Mouse (Mus musculus) kidney, postnatal 36 days (tissue): Measurements from ENCODE around the gene Kmt5c.
A peak's percentile ranks its signal among the peaks of the same experiment; 100 is the strongest.

Experiments
- DNase-seq, 2 experiments: peaks; one replicate each; pipeline ENCODE4 v3.0.0; 2021 to 2022; ENCODE audit warnings: mixed read lengths in 2 of 2

Gene Kmt5c

DNA sequence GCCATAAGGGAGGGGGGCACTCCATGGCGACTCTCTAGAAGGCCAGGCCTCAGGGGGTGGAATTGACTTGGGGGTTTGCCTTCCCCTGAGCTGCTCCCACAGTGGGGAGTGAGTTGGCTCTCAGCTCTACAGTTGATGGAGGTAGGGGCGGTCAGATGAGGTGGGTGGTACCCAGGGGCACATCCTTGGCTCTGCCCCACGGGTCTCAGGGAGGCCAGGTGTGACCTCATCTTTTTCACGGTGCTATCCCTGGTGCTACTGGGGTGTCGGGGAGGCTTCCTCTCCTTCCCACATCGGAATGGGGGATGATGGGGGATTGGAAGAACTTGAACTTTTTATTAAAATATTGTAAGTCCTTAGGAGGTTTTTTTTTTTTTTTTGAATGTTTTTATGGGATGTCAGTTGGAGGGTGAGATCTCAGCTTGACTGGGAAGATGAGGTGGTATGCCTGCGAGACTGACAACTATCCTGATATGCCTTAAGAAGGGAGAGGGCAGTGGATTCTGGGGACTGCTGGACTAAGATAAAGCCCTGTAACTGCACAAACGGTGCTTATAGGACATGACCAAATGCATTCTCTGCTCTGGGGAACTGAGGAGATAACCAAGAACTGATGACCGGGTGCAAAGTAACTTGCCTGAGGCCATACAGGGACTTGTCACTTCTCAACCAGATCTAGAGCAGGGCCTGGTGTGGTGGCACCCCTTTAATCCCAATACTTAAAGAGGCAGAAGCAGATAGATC, 7.4 kb downstream of the Kmt5c start:
- DNase-seq, result no peak

DNA sequence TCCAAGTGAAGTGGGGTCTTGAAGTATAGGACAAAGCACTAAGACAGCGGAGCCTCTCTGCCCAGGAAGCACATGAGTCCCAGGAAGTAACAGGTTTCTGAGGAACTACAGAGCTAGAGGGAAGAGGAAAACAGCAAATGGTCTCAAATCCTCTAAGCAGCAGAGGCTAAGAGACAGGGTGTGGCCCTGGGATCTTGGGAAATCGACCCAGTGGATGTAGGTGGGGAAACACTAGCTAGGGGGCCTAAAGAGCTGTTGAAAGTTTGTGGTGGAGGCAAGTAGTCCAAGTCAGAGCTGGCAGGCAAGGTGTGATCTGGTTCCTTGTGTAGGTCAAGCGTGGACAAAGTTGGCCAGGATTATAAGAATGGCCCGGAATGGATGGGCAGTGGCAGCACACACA, 8.4 kb downstream of the Kmt5c start:
- no peak for DNase-seq

DNA sequence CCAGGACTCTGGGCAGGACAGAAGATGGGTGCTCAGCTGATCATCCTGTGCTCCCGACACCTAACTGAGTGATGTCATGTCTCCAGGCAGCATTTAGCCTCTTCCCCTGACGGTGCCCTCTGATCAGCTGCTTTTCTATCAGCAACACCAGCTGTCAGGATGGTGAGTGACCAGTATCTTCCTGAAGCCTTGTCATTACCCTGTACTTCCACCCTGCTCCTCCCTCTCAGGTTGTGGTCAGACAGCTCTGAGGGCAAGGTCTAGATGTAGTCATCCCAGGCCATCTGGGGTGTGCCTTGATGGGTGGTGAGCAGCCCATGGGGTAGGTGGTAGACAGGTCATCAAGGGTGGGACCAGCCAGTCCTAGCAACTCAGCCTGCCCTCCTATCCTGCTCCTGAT, 9.3 kb downstream of the Kmt5c start:
- DNase-seq, result no peak

DNA sequence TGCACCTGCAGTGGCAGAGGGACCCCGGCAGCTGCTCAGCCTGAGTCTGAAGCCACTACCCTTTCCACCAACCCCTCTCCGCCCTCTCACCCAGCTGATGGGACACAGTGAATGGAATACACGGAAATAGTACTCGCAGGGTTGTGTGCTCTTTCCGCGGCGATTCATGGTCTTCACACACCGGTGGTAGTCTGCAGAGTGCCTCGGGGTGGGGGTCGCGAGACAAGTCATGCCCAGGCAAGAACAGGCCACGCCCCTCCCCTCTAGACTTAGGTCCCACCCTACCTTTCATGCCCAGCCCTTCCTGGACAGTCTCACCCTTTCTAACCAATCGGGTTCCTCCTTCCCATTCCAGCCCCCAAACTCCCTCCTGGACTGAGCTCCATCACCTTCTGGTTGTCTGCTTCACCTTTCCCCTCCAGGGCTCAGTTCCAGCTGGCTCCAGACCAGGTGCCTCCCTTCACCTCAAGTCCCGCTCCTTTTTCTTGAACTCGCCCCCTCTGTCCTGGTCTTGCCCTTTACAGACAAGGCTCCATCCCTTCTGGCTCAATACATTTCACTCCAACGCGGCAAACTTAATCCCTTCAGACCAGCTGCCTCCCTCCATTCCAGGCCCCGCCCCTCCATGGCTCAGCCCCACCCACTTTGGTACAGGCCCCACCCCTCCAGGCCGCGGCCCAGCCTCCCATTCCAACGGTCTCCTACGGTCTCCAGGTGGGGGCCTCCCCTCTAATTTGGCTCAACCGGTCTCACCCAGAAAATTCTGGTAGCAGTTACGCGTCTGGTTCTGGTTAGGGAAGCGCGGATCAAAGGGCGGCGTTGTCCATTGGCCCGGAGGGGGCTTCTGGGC, 12.3 kb downstream of the Kmt5c start:
- peak; percentile 72 to 73 for DNase-seq

DNA sequence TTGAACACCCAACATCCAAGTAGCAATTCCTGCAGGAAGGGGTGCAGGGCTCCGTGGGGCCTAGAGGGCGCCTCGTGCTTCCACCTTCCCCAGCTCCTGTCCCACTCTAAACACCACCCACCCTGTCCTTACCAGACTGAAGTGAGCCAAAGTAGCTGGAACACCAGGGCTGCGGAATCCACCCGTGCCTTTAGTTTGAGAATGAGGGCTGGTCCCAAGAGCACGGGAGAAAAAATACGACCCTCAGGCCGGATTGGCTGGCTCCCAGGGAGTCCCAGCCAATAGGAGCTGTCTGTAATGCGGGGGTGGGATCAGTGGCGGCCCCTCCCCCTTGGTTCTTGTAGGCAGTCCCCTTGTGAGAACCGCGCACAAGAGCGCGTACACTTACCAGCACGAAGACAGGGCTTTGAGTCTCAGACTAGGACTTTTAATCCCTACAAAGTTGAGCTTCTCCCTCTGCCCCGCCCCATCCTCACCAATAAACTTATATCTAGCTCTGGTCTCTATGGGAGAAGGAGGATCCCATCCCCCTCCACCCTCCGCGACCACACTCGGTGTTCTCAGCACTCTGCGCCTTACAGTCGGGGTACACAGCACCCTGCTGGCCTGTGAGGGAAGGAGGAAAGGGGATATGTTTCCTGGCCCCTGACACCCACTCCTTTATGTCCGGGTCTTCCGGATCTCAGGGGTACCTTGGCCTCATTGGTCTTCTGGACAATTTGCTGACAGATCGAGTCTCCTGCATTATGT, 13.1 kb downstream of the Kmt5c start, which contains the start of gene Cox6b2:
Gene Cox6b2, minus strand, starts transcription at position 274 of the 750 bp plus-strand sequence.
- DNase-seq, result peak; percentile 85 to 87

DNA sequence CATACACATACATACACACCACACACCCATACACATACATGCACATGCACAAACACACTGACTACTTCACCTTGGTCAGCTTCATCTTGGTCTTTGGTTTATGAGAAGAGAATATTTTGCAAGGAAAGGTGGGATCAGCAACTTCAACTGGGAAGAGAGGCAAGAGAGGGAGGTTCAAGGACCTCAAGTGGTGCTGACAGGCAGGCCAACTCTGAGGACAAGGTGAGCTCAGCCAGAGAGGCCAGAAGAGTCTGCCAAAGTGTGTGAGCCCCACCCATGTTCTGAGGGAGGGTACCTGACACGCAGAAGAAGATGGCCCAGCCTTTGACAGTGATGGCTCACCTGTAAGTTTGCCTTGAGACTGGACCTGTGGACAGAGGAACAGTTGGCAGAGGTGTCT, 19.8 kb downstream of the Kmt5c start:
- no peak for DNase-seq

DNA sequence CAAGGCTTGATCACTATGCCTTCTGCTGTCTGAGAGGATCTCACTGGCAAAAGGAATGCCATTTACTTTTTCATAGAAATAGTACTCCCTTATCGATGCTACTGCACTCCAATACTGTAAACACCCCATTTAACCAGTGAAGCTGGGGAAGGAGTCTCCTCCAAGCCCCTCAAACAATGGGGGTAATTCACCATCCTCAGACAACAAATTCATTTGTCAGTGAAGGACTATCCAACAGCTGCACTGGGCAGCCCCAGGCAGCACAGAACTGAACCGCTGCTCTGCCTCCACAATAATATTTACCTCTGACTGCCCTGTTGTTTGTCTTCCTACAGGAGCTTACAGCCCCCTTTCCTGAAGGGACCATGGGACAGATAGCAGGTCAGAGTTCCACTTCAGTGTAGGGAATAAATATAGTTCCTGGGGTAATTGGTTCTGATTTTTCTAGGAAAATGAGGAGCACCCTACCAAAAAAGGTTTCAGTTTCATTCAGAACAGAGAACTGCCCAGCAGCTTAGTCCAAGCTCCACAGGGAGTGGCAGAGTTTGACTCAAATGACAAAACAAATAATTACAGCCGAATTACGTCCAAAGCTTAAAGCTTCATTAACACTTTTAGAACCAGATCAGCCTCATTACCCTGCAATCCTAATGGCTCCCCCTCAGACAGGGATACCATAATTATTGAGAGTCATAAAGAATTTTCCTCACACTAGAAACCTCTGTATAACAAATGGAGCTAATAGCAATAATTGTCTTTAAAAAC, 25.2 kb downstream of the Kmt5c start:
- no peak for DNase-seq

DNA sequence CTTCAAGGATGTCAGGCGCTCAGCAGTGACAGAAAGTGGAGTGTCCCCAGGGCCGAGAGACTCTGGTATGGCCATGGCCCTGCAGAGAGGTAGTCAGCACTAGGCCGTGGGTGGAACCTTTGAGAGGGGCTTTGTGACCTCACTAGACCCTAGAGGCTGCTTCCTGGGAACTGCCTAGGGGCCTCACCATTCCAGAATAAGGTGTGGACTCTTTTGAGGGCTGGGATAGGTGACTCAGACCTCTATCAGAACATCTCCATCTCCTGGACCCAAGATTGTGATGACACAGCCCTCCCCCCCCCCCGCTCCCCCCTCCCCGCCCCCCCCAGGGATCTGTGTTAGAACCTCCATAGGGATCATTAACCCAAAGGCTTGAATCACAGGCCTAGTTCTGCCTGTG, 31.3 kb downstream of the Kmt5c start, which contains the start of gene Fam71e2:
Gene Fam71e2, minus strand, starts transcription at position 101 of the 400 bp plus-strand sequence.
- DNase-seq, result no peak

DNA sequence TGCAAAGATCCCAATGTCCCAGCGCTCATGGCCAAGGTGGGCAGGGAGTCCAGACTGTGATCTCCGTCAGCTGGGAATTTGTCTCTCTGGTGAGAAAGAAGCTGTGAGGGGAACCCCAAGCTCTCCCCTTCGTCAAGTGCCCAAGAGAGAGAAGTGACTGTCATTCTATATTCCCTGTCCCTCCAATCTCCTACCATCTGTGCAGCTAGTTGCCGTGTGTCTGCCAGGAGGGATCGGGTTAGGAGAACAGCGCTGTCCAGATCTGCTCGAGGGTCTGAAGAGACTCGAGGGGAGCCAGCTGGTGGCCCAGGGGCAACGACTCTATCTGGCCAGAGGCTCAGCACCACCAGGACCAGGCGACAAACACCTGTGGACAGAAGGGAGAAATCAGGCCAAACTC, 36.2 kb downstream of the Kmt5c start:
- no peak for DNase-seq

DNA sequence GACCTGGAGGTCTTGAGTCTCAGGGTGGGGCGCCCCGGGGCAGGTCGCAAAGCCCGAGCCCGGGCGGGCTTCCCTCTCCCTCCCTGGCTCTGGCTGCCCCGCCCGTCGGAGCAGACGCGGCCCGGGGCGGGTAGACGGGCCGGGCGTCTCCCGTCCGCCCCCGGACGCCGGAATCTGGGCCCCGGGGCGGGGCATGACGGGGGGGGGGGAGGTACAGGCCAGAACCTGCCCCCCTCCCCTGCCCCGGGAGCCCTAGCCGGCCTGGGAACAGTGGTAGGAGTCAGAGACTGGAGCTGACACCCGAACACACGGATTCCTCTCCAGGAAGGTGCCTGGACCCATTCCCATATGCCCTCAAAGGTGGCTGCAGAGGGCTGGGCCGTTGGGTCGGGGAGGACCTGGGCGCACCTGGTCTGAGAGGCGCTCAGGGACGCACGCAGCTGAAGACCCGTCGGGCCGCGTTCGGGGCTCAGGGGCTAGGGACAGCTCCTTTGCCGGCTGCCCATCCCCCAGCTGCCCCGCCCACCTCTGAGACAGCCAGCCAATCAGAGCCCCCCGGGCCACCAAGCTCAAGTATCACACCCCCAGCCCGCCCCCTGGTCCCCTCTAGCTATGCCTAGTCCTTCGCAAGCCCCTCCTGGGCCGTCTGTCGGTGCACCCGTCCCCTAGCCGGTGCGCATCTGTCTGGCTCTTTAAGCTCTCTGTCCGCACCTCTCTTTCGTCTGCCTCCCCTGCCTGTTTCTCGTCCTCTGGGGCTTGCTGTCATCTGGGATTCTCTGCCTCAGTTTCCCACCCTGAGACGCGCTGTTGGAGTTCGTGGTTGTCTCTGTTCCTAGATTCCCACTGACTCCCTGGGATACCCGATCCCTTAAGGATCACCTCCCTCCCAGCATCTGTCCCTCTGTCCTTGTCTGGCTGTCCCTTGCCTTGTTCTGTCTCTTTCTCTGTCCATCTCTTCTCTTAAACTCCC, 37.2 kb downstream of the Kmt5c start:
- DNase-seq, result peak; percentile 55 to 81

DNA sequence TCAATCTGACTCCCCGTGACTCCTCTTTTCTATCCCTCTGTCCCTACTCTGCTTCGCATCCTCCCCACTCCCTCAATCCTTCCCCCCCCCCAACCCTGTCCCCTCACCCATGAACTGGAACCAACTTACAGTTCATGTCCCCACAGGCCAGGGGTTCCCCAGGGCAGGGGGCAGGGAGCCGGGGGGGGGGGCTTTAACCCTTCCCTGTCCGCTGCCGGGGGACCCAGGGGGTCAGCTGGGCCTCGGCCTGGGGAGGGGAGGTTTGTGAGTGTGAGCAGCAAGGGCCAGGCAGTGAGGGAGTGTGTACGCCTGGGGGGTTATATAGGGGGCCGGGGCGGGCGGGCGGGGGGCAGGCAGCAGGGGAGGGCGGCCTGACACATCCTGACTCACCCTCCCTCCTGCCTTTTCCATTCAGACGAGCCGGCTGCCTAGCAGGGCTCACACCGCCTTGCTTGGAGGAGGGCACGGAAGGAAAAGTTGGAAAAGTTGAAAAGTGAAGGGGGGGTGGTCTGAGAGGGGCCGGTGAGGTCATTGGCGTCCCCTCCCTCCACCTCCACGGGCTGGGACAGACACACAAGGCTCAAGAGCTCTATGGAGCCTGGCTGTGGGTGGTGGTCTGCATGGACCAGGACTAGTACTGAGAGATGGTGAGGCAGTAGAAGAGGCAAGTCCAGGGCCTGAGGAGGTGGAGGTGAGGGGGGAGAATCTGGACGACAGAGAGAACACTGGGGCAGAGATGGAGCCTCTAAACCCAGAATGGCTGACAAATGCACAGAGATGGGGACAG, 38.1 kb downstream of the Kmt5c start:
- no peak for DNase-seq

DNA sequence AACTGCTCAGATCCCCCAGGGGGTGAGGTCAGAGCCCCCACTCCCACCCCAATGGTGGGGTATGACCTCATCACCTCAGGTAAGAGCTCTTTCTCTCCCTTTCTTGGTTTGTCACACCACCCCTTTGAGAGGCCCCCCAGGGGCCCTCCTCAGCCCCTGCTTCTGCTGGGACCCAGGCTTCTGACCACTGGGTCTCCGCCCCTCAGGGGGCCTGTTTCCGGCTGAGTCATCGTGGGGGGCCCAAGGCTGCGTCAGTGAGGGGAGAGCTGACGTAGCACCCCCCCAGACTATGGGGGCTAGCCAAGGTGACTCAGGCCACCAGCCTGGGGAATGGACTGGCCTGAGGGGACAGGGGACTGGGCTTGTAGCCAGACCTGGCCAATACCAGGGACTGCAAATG, 40.0 kb downstream of the Kmt5c start:
- DNase-seq, result no peak

DNA sequence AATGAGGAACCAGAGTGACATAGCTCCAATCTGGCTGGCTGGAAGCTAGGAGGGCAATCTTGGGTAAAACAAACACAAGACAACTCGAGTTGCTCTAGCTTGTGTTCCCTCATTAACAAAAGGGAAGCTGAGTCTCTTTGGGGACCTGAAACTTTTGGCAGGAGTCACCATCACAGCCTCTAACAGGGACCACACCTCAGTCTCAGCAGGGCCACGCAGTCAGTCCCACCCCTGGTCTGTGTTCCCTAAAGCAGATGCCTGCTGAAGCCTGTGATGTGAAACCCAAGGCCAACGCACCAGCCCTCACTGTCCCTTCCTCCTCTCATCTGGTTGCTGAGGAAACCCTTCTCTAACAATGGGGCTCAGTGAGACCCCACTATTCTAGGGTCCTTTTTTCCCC, 42.2 kb downstream of the Kmt5c start:
- no peak for DNase-seq

DNA sequence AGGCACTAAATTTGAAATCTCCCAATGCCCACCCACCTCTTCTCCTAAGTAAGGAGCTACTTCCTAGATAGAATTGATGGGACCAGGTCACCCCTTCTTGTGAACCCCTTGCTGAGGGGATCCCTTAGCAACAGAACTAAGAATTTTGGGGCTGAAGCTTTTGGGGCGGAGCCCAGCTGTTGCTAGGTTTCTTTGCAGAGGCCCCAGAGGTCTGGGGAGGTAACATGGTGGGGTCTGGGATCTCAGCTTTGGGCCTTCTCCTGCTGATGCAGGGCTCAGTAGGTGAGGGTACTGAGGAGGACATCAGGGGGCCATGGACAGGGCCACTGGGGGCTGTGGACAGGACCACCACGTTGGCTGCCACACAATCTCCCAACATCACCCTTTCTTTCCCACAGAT, 42.8 kb downstream of the Kmt5c start, which contains the start of the genes Il11 and Tmem190:
Gene Il11, minus strand, starts transcription at position 101 of the 400 bp plus-strand sequence.
Gene Tmem190, plus strand, starts transcription at position 179 of the 400 bp plus-strand sequence.
- no peak for DNase-seq

DNA sequence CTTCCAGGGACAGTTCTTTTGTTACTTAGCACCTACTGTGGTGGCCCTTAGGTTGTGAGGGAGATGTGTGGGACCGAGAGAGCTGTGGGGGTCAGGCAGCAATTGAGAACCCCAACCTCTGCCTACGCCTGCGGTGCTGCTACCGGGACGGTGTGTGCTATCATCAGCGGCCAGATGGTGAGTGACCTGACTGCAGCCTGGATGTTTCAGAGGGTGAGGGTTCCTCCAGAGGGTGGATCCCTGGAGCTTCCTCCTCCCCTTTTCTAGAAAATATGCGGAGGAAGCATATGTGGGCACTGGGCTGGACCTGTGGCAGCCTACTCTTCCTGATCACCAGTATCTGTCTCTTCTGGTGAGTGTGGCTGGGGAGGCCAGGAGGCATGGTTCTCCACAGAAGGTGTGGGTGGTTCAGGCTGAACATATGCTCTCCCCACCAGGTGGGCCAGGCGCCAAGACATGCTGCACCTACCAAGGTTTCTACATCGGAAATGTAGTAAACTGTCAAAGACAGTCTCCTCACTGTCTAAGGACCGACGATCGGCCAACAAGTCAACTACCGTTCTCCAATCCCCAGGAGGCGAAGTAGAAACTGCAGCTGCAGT, 43.9 kb downstream of the Kmt5c start:
- DNase-seq, result no peak

DNA sequence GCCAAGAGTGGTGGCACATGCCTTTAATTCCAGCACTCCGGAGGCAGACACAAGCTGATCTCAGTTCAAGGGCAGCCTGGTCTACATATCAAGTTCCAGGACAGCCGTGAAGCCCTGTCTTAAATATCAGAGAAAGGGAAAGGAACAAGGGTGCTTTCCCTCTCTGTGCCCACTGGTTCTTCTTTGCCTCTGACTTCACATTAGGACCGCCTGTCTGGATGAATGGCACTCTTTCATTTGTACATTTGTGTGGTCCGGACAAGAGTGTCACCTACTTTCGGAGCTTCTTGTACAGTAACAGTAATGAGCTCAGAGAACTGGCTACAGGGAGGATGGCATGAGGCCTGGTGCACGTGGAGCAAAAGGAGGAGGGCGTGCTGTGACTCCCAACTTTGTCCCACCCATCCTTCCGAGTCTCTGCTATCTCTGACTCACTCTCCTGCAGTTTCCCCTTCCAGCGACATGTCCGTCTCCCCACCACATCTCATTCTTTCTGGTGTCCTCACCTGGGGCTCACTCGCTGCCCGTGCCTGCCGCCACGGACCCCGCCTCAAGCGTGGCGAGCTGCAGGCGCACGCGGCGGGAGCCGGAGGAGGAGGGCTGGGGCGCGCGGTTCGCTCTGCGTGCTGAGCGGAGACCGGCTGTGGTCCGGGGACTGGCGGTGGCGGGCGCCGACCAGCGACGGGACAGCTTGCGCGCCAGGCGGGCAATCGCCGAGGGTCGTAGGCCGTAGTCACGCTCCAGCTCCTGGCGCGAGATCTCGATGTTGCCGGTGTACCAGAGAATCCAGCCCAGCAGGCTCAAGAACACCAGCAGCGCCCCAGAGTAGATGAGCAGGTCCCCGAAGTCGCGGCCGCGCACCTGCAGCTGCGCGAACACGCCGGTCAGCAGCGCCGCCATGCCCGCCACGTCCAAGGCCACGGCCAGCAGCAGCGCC, 48.9 kb downstream of the Kmt5c start:
- peak; percentile 59 to 80 for DNase-seq

DNA sequence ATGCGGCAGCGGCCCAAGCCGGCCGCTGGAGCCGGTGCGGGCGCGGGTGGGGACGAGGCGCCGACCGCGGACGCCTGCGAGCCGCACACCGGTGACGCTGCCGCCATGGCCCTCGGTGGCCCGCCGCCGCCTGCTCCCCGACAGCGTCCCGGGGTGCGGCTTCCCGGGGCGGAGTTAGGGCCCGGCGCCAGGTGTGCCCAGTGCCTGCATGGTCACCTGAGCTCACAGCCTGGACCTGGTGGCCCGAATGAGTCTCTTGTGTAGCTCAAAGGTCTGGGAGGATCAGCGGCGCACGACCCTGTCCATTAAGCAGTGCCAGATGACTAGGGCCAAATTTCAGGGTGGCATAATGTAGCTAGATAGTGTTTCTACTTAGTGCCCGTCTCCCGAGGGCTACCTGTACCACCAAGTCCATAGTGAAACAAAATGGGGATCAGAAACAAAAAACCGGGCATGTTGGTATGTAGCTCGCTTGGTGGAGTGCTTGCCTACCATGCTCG, 49.6 kb downstream of the Kmt5c start, which contains the start of gene Tmem238:
Gene Tmem238, minus strand, starts transcription at position 221 of the 500 bp plus-strand sequence.
- peak; percentile 88 to 93 for DNase-seq
